Mouse (Mus musculus) C2C12 (cell line): ENCODE measurements at regions not wholly inside any gene's neighbourhood (a gene's known extent, or its start where the extent isn't known, plus 50 kb on each side); places are given as distances from the start of the nearest gene placed in this dataset.

ENCODE experiments used
- H3K27me3 ChIP-seq: one replicate; pipeline ENCODE4 v1.6.1; 2011; ENCODE audit not compliant: control insufficient read depth, insufficient read depth, insufficient read length
- H3K36me3 ChIP-seq: one replicate; pipeline ENCODE4 v1.6.1; 2011; ENCODE audit not compliant: control insufficient read depth, insufficient read depth
- H3K4me3 ChIP-seq: one replicate; pipeline ENCODE4 v1.5.1; 2011; ENCODE audit warnings: mild to moderate bottlenecking, control low read depth; ENCODE audit not compliant: poor library complexity, insufficient read depth, severe bottlenecking
- H3K79me2 ChIP-seq: one replicate; pipeline ENCODE4 v1.6.1; 2011; ENCODE audit not compliant: control insufficient read depth, insufficient read depth
- H3K79me3 ChIP-seq: one replicate; pipeline ENCODE4 v1.6.1; 2011; ENCODE audit warnings: low read depth, control low read depth
- H3ac ChIP-seq: one replicate; pipeline ENCODE3; 2011; ENCODE audit warnings: low read depth; ENCODE audit not compliant: control insufficient read depth, insufficient read length
- CEBPB ChIP-seq: IDR thresholded peaks from one replicate; pipeline ENCODE4 v1.6.1; 2011; ENCODE audit warnings: low read depth, mild to moderate bottlenecking, control low read depth, moderate library complexity
- CTCF ChIP-seq: IDR thresholded peaks from one replicate; pipeline ENCODE4 v1.5.1; 2011; ENCODE audit not compliant: control insufficient read depth, insufficient read depth, insufficient read length
- FOSL1 ChIP-seq: IDR thresholded peaks from one replicate; pipeline ENCODE4 v1.8.0; 2011; ENCODE audit warnings: mild to moderate bottlenecking, low read length; ENCODE audit not compliant: poor library complexity, insufficient read depth, severe bottlenecking
- MAX ChIP-seq: IDR thresholded peaks from one replicate; pipeline ENCODE4 v1.6.1; 2011; ENCODE audit warnings: mild to moderate bottlenecking, control low read depth
- MYOD1 ChIP-seq: IDR thresholded peaks from one replicate; pipeline ENCODE4 v1.6.1; 2011; ENCODE audit warnings: low read depth; ENCODE audit not compliant: control insufficient read depth, insufficient read length
- MYOG ChIP-seq: IDR thresholded peaks from one replicate; pipeline ENCODE4 v1.6.1; 2011; ENCODE audit not compliant: control insufficient read depth, insufficient read length; ENCODE audit errors: extremely low read depth
- USF1 ChIP-seq: IDR thresholded peaks from one replicate; pipeline ENCODE4 v1.6.1; 2011; ENCODE audit warnings: low read depth, mild to moderate bottlenecking, control low read depth, moderate library complexity

- Histone ChIP-seq H3K27me3 (no peaks in the 10 kb centered on the region), H3K36me3 (no peaks in the 10 kb centered on the region)
- TF ChIP-seq FOSL1 (no peak), MAX (no peak), MYOG (no peak), CEBPB (no peak), CTCF (no peak), USF1 (no peak), MYOD1 (no peak)
Measured at GRCm38 (mm10) chr8:86961218-86962195, 76.4 kb upstream of the N4bp1 start.

More at GRCm38 (mm10) chr8:86961218-86962195, 76.4 kb upstream of the N4bp1 start:
- no peaks in the 10 kb centered on the region for H3K79me3 ChIP-seq
- H3ac ChIP-seq: no peak overlapping the region
- no peaks in the 10 kb centered on the region for H3K79me2 ChIP-seq
- H3K4me3 ChIP-seq: no peak overlapping the region
